Mouse (Mus musculus): Measurements from ENCODE around the gene Gm17581.
"Not testable (repeated sequence)": the region's sequence is repeated elsewhere in the genome, so short reads cannot be mapped to it uniquely, and the experiment has no call there.

Gm17581 gene

DNA sequence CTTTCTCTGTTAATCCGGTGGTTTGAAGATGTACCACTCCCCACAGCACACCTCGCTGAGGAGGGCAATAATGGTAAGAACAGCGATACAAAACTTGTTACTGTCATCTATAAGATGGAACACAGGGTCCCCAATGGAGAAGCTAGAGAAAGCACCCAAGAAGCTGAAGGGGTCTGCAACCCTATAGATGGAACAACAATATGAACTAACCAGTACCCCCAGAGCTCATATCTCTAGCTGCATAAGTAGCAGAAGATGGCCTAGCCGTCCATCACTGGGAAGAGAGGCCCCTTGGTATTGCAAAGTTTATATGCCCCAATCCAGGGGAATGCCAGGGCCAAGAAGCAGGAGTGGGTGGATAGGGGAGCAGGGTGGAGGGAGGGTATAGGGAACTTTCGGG, at the start of gene Gm17581:
Gene Gm17581 (minus strand): TSS at position 101 of the 400 bp plus-strand sequence.
- not testable (repeated sequence) for DNase-seq (ENCODE audit: low read depth)

DNA sequence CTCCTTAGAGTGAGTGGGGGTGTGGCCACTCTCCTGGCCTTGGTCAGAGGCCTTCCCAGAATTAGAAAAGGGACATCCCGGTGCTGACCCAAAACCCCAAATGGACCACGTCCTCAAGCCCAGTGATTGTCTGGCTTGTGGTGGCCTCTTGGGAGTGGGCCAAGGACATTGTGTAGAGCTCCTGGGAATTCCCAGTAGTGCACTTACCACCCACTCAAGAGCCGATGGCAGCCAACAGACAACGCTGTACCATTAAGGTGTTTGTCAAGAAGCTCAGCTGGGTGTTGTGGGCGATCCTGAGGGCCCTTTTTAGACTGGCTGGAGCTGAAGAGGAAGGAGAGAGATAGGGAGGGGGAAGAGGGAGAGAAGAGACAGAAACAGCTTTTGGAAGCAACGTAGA, 48.9 kb upstream of the Gm17581 start:
- DNase-seq (ENCODE audit: low read depth) = no peak

DNA sequence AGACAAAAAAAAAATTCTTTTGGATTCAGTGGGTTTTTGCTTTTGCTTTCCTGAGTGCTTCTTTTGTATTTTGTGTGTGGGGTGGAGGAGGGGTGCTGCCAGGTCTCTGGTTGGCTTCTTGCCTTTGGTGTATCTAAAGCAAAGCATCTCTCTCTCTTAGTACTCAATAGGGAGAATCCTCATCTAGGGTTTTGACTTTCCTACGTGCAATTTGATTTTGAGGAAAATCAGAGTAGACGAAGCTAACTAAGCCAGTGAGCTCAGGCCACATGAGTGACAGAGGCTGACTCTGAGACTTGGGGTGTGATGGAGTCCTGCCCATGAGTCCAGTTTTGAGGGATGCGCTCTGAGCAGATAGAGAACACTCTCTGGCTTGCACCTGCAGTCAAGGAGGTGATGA, 43.8 kb upstream of the Gm17581 start:
- no peak for DNase-seq (ENCODE audit: low read depth)

DNA sequence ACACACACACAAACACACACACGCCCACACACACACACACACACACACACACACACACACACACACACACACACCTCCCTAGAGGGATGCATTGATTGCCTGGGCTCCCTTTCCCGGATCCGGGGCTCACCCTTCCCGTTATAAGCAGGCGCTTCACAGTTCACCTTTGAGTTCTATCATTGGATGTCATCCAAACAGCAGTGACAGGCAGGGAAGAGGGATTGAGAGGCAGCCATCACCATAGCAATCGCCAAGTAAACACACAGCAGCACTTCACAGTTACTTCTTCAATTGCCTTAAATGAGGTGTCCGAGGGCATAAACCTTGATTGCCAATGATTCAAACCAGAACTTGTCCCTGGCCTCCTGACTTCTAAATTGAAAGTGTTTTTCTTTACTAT, 43.4 kb upstream of the Gm17581 start:
- no peak for DNase-seq (ENCODE audit: low read depth)

DNA sequence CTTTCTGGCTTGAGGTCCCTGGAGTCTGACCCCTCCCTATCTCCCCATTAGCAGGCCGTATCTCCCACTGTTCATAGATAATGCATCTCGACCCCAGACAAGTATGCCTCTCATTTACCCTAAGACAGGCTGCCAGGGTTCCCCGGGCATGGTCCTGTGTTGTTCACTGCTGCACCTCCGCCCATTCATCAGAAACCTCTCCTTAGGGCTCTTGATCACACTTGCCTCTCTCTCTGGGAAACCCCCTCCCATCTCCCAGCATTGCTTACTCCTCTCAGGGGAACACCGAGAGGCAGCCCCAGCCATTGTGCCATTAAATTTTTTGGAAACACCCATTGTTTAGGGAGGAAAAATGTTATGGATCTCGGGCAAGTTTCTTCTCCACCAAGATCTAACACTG, 42.3 kb upstream of the Gm17581 start:
- DNase-seq (ENCODE audit: low read depth) = no peak

DNA sequence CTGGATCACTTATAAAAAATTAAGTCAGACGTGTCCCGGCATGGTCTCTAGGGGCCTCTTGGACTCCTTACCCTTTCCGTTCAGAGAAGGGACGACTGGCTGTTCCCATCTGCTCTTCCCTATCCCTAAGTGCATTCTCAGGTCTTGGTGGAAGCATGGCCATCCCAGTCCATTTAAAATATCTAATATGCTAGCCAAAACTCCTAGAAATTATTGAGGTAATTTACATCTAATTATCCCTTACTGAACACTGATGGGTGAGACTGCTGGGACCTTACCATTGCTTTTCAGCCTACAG, 42.0 kb upstream of the Gm17581 start:
- no peak for DNase-seq (ENCODE audit: low read depth)

DNA sequence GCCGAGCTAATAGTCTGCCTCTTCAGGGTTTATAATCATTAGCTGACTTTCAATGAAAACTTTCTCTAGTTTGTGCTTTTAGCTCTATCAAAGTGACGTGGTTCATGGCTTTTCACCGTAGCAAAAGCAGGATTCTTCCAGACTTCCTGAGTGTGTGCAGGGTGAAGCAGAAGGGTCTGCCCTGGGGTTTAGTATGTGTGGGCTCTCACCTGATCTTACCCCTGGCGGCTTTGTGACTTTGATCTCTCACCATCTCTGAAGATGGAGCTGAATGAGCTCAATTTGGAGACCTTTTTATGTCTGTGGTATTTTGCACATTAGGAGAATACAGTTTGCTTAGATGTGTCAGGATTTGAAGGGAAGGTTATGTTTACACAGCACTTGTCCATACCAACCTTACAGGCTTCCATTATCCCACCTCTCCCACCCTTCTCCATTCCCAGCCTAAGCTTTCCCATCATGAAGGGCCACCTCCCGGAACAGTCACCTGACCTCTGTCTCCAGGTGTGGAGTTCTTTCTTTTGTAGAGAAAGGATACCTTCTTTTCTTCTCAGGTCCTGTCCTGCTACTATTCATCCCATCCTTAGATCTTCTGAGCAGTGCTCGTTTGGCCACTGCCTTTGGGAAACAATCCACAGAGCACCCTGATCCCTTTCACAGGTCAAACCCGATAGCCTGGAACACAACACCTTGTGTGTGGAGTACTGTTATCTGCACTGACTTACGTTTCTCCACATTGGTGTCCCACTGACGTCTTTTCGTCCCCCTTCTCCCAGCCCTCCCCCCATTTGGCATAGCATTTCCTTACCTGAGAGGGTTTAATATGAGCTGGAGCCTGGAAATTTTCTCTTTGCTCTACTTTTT, 41.4 kb upstream of the Gm17581 start:
- no peak for DNase-seq (ENCODE audit: low read depth)

DNA sequence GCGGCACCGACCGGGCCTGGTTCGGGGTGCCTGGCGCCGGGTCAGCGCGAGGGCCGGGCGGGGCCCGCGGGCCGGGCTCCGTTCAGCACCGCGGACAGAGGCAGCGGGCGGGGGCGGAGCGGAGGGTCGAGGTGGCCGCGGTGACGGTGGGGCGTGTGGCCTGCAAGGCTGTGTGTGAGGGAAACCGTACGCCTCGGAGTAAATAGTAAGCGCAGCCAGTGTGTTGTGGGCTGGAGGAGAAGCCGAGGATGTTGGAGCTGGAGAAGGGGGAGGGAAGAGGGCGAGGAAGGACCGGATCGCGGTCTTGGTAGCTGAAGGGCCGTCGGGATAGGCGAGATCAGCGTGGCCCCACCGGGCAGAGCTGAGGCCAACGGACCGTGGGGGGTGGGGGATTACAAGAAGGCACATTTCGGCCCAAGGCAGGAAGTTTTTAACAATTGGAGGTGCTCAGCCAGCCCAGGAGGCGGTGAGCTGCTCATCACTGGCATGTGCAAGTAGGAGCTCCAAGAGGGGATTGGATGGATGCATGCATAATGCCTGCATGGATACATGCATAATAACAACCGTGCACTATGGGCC, 40.1 kb upstream of the Gm17581 start:
- DNase-seq (ENCODE audit: low read depth) = no peak

DNA sequence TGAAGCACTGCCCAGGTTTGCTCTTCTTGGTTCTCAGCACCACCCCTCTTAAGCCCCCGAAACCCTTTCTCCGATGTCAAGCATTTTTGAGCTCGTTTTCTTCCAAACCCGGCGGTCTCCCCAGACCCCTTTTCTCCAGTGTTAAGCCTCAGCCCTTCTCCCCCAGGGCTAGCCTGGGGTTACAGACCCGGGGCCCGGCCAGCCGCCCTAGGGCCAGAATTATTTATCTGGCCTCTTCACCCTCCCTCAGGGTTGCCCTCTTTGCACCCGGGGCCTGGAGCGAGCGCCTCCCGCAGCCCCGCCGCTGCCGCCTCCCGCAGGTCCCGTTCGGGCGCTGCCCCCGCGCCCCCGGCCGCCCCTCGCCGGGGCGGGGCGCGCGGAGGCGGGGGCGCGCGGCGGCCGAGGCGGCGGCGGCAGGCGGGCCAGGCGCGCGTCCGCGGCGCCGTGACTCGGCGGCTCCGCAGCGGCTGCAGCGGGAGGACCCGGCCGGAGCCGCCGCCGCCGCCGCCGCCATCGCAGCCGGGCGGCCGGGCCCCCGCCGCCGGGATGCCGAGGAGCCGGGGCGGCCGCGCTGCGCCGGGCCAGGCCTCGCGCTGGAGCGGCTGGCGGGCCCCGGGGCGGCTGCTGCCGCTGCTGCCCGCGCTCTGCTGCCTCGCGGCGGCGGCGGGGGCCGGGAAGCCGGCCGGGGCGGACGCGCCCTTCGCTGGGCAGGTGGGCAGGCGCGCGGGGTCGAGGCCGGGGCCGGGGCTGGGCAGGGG, 39.4 kb upstream of the Gm17581 start, which contains the start of gene Mmp24:
Gene Mmp24 (plus strand): TSS at position 416 of the 758 bp plus-strand sequence.
- DNase-seq (ENCODE audit: low read depth) = no peak

DNA sequence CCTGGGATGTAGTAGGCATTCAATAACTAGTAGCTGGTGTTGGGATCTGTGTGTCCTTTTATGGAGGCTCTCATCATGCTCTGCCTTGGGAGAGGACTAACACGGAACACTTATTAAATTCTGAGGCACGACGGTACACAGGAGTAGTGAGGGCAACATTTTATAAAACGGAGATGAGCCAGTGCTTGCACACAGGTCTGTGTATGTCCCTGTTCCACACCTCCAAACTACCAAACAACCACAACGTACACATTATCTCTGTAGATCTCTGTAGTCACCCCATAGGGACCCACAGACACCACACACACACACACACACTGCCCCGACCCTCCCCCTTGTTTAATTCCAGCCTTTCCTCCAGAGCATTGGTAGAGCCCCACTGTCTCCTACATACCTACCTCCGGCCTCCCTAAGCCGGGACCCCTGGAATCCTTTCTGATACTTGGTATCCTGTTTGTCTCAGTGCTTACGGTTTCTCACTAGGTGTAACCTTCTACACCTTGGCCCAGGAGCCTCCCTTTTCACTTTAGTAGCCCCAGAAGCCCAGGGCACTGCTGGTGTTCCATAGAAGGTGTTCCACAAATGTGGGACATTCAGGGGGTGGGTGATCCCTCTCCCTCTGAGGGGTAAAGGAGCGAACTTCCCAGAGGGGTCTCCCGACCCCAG, 38.7 kb upstream of the Gm17581 start:
- no peak for DNase-seq (ENCODE audit: low read depth)

DNA sequence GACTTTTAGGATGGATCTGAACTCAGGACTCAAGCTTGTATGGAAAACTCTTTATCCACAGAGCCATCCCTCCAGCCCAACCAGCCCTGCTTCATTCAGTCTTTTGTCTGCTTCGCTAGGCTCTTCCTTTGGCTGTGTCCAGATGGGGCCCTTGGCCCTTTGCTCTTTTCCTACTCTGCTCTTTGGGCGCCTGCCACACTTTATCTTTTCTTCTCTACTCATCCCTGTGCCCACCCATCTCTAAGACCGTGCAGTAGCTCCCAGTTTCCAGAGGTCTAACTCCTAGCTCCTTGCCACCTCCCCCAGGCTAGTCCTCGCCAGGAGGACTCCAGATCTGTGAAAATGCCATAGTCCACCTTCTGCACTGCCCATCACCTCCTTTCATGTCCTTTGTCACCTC, 38.0 kb upstream of the Gm17581 start:
- DNase-seq (ENCODE audit: low read depth) = no peak

DNA sequence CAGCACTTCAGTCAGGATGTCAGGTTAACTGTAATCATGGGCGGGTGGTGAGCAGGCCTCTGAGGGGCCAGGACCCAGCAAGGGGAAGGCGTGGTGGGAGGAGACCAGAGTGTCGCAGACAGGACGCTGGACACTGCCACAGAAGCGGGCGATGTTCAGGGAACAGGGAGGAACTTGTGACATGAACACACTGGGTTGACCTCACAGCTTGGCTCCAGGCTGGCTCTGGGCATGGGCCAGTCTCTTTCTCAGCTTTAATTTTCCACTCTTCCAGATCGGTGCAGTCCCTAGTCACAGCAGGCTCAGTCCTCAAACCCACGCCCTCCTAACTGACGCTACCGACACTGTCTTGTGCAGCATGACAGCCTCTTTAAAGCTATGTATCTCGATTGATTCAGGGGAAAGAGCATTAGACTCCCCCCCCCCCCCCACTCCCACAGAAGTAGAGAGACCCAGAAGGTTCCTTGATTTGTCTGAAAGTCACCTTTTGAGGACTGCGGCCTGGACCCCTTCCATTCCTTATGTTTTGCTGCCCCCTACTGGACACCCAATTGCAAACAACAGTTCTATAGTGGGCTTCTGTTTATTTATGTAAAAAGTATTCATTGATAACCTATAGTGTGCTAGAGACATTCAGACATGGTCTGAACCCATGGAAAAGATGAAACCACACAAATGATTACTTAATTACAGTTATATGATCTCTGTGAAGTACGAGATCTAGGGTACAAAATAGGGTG, 29.2 kb upstream of the Gm17581 start:
- peak; percentile 24 for DNase-seq (ENCODE audit: low read depth)

DNA sequence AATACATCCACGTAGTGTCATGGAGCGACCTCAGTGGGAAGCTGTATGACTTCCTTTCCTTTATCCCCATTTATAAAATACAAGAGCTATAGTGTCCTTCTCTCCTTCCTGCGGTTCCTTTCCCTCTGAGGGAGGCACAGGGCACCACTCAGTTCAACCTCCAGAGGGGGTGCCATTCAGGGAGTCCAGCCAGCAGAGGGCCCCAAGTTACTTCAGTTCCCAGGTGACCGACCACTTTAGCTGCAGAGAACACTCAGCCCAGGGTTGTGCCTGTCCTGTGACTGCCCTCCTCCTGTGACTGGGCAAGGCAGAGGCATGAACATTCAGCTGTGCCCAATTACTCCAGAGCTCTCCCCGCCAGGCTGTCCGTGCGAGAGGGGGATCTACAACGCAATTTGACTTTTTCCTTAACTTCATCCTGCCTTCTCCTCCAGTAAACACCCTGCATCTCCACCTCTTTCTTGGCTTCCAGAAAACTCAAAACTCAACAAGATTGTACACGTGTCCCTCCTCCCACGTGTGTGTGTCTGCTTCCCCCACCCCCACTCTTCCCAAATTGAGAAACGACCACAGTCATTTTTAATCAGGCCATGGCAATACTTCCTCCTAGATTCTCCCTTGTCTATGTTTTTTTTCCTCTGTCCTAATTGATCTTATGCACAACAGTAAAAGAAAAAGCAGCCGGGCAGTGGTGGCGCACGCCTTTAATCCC, 21.3 kb upstream of the Gm17581 start:
- DNase-seq (ENCODE audit: low read depth) = no peak

DNA sequence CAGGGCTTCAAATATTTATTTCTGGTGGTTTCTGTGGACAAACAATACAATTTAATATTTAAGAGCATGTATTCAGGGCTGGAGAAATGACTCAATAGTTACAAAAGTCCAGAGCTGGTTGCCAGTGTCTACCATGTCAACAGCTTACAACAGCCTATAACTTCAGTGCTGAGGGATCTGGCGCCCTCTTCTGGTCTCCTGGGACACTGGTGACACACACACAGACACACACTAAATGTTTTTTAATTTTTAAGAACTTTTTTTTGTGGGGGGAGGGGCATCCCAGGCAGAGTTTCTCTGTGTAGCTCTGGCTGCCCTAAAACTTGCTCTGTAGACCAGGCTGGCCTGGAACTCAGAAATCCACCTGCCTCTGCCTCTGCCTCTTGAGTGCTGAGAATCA, 20.1 kb upstream of the Gm17581 start:
- DNase-seq (ENCODE audit: low read depth) = peak; percentile 43

DNA sequence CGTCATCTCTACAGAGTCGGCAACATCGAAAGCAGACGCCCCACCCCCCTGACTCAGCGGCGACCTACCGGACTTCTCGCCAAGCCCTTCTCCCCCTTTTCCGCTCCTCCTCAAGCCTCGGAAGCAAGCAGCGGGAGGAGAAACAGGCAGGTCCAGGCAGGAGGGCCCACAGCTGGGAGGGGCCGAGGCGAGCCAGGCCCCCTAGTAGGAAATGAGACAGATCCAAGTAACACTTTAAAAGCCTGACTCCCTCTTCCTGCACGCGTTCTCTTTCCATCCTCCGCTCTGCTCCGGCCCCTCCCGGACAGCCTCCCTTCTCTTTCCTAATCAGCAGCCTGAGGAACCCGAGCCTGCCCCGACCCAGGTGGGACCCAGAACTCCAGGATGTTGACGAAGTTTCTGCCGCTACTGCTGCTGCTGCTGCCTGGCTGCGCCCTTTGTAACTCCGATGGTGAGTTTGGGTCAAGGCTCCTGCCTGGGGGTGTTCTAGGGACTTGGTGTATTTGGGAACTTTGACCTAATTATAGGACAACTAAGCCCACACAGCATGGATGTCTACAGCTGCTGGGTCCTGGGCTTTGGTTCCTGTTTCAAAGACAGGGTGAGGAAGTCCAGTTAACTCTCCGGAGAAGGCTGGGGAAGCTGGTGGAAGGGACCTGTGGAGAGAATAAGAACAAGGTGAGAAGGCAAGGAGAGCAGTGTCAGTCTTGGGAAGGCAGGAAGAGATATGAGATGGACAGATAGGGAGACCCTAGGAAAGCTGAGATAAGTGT, 15.5 kb upstream of the Gm17581 start, which contains the start of gene Procr:
Gene Procr (plus strand): TSS at position 104 of the 773 bp plus-strand sequence.
- DNase-seq (ENCODE audit: low read depth) = peak; percentile 45

DNA sequence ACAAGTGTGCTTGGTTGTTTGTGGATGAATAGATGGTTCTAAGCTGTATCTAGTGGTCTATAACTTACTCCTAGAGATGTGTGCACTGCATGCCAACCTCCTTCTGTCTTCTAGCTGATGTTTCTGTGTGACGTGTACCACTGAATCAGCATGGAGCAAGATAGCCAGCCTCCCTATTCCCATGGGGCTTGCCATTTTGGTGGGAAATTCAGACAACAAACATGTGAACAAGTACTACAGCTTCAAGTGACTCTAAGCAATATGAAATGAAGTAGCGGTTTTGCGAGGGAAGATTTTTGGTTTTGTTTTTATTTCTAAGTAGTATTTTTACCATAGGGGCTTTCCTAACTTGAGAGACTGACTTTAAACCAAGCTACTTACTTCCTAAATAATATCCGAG, 13.7 kb upstream of the Gm17581 start:
- no peak for DNase-seq (ENCODE audit: low read depth)

DNA sequence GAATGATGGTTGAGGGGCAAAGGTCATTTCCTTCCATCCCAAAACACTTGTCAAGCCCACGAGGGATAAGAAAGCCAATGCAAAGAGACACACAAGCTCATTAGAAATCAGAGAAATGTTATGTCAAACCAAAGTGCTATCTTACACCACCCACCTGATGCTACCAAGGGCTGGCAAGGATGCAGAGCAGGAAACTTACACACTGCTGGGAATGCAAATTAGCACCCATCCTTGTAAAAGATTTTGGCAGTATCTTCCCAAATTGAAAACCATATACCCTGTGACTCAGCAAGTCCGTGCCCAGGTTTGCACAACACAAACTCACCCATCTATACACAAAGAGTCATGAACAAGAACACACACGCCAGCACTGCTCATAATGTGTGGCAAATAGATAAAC, 9.8 kb upstream of the Gm17581 start:
- no peak for DNase-seq (ENCODE audit: low read depth)

DNA sequence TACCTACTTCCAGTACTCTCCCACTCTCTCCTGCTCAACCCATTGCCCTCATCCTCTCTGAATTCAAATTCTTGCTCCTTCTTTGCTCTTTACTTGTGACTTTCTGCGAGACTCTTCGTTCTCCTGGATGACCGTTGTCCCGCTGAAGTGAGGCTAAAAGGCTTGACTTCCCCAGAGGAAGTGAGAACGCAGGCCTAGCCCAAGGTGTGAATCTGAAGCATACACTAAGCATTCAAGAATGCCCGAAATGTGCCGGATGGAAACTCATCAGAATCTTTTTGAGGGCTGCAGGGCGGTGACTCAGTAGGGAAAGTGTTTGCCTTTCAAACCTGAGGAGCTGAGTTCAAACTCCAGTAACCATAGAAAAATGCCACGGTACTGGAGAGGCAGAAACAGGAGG, 7.7 kb upstream of the Gm17581 start:
- no peak for DNase-seq (ENCODE audit: low read depth)

DNA sequence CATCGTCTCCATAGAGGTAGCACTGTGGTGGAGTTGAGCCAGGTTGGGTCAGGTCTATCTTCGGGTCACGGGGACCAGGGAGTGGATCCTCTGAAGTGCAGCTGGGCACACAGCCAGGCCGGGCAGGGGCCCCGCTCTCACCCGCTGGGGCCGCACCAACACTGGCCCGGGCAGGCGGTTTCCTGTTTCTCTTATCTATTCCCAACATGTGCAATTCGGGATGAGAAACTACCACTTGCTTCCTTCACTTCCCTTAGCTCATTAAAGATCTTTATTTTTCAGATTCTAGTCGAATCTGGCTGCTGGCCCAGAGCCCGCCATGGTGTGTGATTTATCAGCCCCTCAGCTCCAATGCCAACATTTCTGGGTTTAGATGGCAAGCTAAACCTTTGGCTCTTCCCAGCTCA, 7.3 kb upstream of the Gm17581 start:
- no peak for DNase-seq (ENCODE audit: low read depth)

DNA sequence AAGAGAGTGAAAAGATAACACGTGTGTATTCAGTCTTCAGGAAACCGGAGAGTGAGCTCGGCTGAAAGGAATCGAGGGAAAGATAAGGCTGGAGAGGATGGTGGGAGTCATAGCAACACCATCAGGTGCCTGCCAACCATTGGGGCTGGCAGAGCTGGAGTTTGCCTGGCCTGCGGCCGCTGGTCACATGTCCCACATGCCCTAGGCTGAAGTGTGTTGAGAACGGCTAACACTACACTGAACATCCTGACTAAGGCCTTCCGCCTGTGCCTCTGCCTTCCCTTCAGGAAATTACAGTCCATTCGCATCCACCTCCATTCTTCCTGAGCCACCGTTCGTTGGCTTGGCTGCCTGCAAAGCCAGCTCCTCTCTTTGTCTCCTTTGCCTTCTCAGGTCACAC, 6.5 kb upstream of the Gm17581 start:
- DNase-seq (ENCODE audit: low read depth) = no peak
